8 mouse cellular contexts compared by ENCODE assay signal in the genomic region with DNA sequence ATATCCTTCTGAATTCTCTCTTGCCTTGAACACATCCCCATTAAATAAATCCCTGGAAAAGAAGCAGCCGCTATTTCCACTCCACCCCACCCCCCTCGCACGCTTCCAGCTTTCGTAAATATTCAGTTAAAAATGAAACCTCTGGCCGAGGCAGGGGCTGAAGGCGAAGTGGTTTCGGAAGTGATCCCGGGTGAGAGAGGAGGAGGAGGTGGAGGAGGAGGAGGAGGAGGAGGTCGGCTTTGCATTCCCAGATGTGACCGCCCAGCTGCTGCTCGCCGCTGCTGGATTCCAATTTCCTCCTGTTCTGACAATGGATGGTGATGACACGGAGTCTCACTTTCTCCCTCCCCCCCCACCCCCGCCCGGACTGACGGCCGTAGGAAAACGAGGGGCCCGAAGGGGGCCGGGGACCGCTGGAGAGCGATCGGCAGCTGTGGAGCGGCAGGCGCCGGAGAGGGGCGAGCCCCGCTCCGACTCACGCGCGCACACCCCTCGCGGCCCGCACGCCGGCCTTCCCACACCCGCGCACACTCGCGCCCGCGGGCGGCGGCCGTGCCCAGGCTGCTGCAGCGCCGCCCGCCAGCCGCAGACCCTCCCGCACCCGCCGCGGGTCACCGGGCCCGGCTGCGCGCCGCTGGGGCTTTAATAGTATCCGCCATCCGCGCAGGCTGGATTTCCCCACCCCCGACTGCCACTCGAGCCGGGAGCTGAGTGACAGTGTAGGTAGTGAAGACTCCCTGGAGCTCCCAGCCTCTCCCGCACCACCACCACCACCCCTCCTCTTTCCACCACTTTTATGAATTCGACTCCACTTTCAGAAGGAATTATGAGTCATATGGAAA. TPM values are rescaled to one million over a fixed set of nuclear protein-coding genes. Genes with fewer than 3 reads are reported as not detected.
DNase-seq lines count a peak whose midpoint lies in the region; ATAC-seq lines count a peak whose summit lies in the region.

Gene Parp8 (minus strand): TSS at position 312 of the 842 bp plus-strand sequence.

- peak within 1 kb of the TSS; percentile 91 for H3K9ac ChIP-seq in hindbrain, embryonic 12.5 days

- peak; percentile 11 for DNase-seq in WW6 (ENCODE audit: low read depth, low spot score)
- DNase-seq in cerebellum, postnatal 36 days, result peak; percentile 46 to 55
- DNase-seq in frontal cortex, postnatal 25 days (ENCODE audit: low spot score in 2 of 2), result peak; percentile 33 to 63
- DNase-seq in layer of hippocampus, postnatal 36 days, result peak; percentile 63 to 68
- DNase-seq in lung, postnatal 25 days (ENCODE audit: low spot score), result peak; percentile 36
- peak; percentile 76 for DNase-seq in retina, embryonic 14.5 days (ENCODE audit: low spot score)
- DNase-seq in thymus, postnatal 4 days, result peak; percentile 61

- peak within 1 kb of the TSS; percentile 67 for H3K4me2 ChIP-seq in hindbrain, embryonic 12.5 days (replicated peaks)

- 0% methylated on average over 34 of the region's 67 CpGs for WGBS in hindbrain, embryonic 12.5 days

- peak within 1 kb of the TSS; percentile 93 for H3K27ac ChIP-seq in hindbrain, embryonic 12.5 days

- no peaks in the 10 kb centered on the region for H3K36me3 ChIP-seq in hindbrain, embryonic 12.5 days

- peak; percentile 79 for ATAC-seq in hindbrain, embryonic 12.5 days (ENCODE audit: low FRiP score)

- H3K27me3 ChIP-seq in hindbrain, embryonic 12.5 days, result 0 out of 2 replicates have a peak, but pooled peaks cover 3% of the 10 kb centered on the region

- H3K4me1 ChIP-seq in hindbrain, embryonic 12.5 days, result peaks cover 17% of the 10 kb centered on the region

- no peaks in the 10 kb centered on the region for H3K9me3 ChIP-seq in hindbrain, embryonic 12.5 days (replicated peaks)

- peak within 1 kb of the TSS; percentile 82 for H3K4me3 ChIP-seq in hindbrain, embryonic 12.5 days

RNA-seq across cellular contexts. Expression of gene Parp8, which starts in this region (rescaled TPM):
- 20.4 and 22.5 TPM in 2 replicates for polyA plus RNA-seq in hindbrain, embryonic 12.5 days (2016; fragmentation: Nextera tagmentation; extraction: Ambion mirVana)
- total RNA-seq in layer of hippocampus, postnatal 36 days (2021), result 10 to 100 TPM; 38.5 to 39.6 TPM

Comparison
In these comparisons a context has a peak if more than half of its experiments do, and no peak if none do; other contexts are left out.
1. Peak in every context shown above with its lines: DNase-seq, ATAC-seq, H3K4me3 ChIP-seq and H3K27ac ChIP-seq.
2. DNase-seq: peak in every context shown above with its lines; median percentile 76 in retina, embryonic 14.5 days; 66 in layer of hippocampus, postnatal 36 days; 61 in thymus, postnatal 4 days; 50 in cerebellum, postnatal 36 days; 48 in frontal cortex, postnatal 25 days; 36 in lung, postnatal 25 days; 11 in WW6.